Mouse (Mus musculus) G1E (cell line): Measurements from ENCODE around the gene Dcaf8.

Source experiments
- CTCF ChIP-seq: IDR thresholded peaks from 2 replicates; pipeline ENCODE4 v1.5.1; 2012; ENCODE audit warnings: low read depth, low read length, inconsistent platforms, mixed read lengths
- GATA1 ChIP-seq: IDR thresholded peaks from 2 replicates; pipeline ENCODE4 v1.6.1; 2012; ENCODE audit warnings: borderline replicate concordance, low read length, inconsistent platforms, mixed read lengths
- GATA2 ChIP-seq: IDR thresholded peaks from 2 replicates; pipeline ENCODE4 v1.6.1; 2012; ENCODE audit warnings: low read depth, low read length, inconsistent platforms, borderline replicate concordance
- POLR2AphosphoS5 ChIP-seq: IDR thresholded peaks from 2 replicates; pipeline ENCODE4 v1.6.1; 2012; ENCODE audit warnings: low read depth, low read length, inconsistent platforms; ENCODE audit not compliant: insufficient replicate concordance

GRCm38 (mm10) chr1:172116948-172117347 is 30.9 kb upstream of the Dcaf8 start:
- TF ChIP-seq GATA2 = no peak
- no peak for TF ChIP-seq CTCF
- no peak for TF ChIP-seq POLR2AphosphoS5
- TF ChIP-seq GATA1 = no peak
